ENCODE assay signal across 43 mouse cellular contexts in the genomic region with DNA sequence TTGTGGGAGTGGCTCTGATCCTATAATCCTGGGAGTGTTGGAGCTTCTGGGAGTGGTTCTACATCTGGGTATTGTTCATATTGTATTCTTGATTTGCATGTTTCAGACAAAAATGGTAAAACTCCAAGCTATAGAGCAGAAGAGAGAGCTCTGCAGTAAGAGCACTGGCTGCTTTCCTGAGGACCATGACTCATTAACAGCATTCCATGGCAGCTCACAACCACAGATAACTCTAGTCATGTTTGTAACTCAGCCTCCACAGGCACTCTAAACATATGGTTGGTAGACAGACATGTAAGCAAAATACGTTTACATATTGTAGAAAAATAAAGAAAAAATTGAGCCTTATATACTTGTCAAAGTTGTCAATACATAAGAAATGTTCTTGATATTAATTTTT. TPM values are rescaled to one million over a fixed set of nuclear protein-coding genes. Genes with fewer than 3 reads are reported as not detected.
"Had no signal": no experiment of that assay in that cellular context is flagged by ENCODE, and none has a peak within 500 bp of the region (broad histone marks: within the 10 kb centered on the region; RNA-seq: fewer than 3 reads in every experiment).

No protein-coding gene starts in this region.

- H3K27me3 ChIP-seq: heart, embryonic 13.5 days; heart, embryonic 15.5 days; hindbrain, embryonic 13.5 days; hindbrain, embryonic 15.5 days; kidney, embryonic 15.5 days; limb, embryonic 12.5 days; liver, embryonic 12.5 days; liver, embryonic 15.5 days had no signal

- H3K4me3 ChIP-seq: heart, adult 2 months; heart, embryonic 13.5 days; heart, embryonic 15.5 days; hindbrain, embryonic 13.5 days; hindbrain, embryonic 15.5 days; kidney, embryonic 15.5 days; limb, embryonic 12.5 days; liver, embryonic 12.5 days; liver, embryonic 15.5 days had no signal

- DNase-seq: gastrocnemius, postnatal 14 days; gastrocnemius, postnatal 36 days; heart, adult 11 months; heart, adult 2 months; heart, postnatal 14 days; heart, postnatal 36 days; kidney, adult 11 months; kidney, adult 2 months; kidney, adult 9 months; kidney, postnatal 14 days; kidney, postnatal 36 days; layer of hippocampus, adult 9-11 months; layer of hippocampus, postnatal 36 days; left cerebral cortex, postnatal 4 days had no signal

- H3K36me3 ChIP-seq: heart, embryonic 13.5 days; heart, embryonic 15.5 days; hindbrain, embryonic 13.5 days; hindbrain, embryonic 15.5 days; kidney, embryonic 15.5 days; limb, embryonic 12.5 days; liver, embryonic 12.5 days; liver, embryonic 15.5 days had no signal

- ATAC-seq: hindbrain, postnatal 0 days; intestine, embryonic 16.5 days had no signal

- H3K9me3 ChIP-seq: heart, embryonic 13.5 days; heart, embryonic 15.5 days; hindbrain, embryonic 13.5 days; hindbrain, embryonic 15.5 days; kidney, embryonic 15.5 days; limb, embryonic 12.5 days; liver, embryonic 12.5 days; liver, embryonic 15.5 days had no signal

- H3K4me1 ChIP-seq: heart, embryonic 15.5 days; hindbrain, embryonic 13.5 days; hindbrain, embryonic 15.5 days; kidney, embryonic 15.5 days; limb, embryonic 12.5 days had no signal

- H3K27ac ChIP-seq: heart, adult 2 months; heart, embryonic 13.5 days; heart, embryonic 15.5 days; hindbrain, embryonic 13.5 days; hindbrain, embryonic 15.5 days; hindbrain, postnatal 0 days; kidney, embryonic 15.5 days; kidney, postnatal 0 days; limb, embryonic 12.5 days; liver, embryonic 12.5 days; liver, embryonic 15.5 days had no signal

RNA-seq across cellular contexts. Expression of a gene that starts 6.7 kb away (rescaled TPM):
- total RNA-seq: gastrocnemius, adult 18-20 months; gastrocnemius, adult 8-10 months; gastrocnemius, postnatal 14 days; gastrocnemius, postnatal 36 days; heart, adult 2 months; heart, postnatal 14 days; heart, postnatal 36 days; hematopoietic stem cell, adult 5-6 weeks; hindbrain, postnatal 0 days; layer of hippocampus, adult 18-20 months; layer of hippocampus, adult 8-10 months; layer of hippocampus, postnatal 14 days; layer of hippocampus, postnatal 36 days; left cerebral cortex, adult 18-20 months; left cerebral cortex, adult 8-10 months; left cerebral cortex, postnatal 10 days; left cerebral cortex, postnatal 25 days; left cerebral cortex, postnatal 4 days; liver, adult 2 months had no signal
- polyA plus RNA-seq: gonadal fat pad, adult 2 months; heart, adult 2 months; heart, embryonic 11.5 days; heart, embryonic 13.5 days; heart, embryonic 15.5 days; heart, postnatal 0 days; hindbrain, embryonic 11.5 days; hindbrain, embryonic 13.5 days; hindbrain, embryonic 15.5 days; hindbrain, postnatal 0 days; intestine, embryonic 14.5 days; intestine, embryonic 16.5 days; kidney, adult 2 months; kidney, embryonic 15.5 days; kidney, postnatal 0 days; large intestine, adult 2 months; limb, embryonic 12.5 days; limb, embryonic 14.5 days; liver, adult 2 months; liver, embryonic 12.5 days; liver, embryonic 15.5 days had no signal

RNA-seq across cellular contexts. Expression of a gene that starts 13.2 kb away (rescaled TPM):
- total RNA-seq: gastrocnemius, adult 18-20 months; gastrocnemius, adult 8-10 months; gastrocnemius, postnatal 14 days; gastrocnemius, postnatal 36 days; heart, adult 2 months; heart, postnatal 14 days; heart, postnatal 36 days; hematopoietic stem cell, adult 5-6 weeks; hindbrain, postnatal 0 days; layer of hippocampus, adult 18-20 months; layer of hippocampus, adult 8-10 months; layer of hippocampus, postnatal 14 days; layer of hippocampus, postnatal 36 days; left cerebral cortex, adult 18-20 months; left cerebral cortex, adult 8-10 months; left cerebral cortex, postnatal 10 days; left cerebral cortex, postnatal 25 days; left cerebral cortex, postnatal 4 days; liver, adult 2 months had no signal
- polyA plus RNA-seq: gonadal fat pad, adult 2 months; heart, adult 2 months; heart, embryonic 11.5 days; heart, embryonic 13.5 days; heart, embryonic 15.5 days; heart, postnatal 0 days; hindbrain, embryonic 11.5 days; hindbrain, embryonic 13.5 days; hindbrain, embryonic 15.5 days; hindbrain, postnatal 0 days; intestine, embryonic 14.5 days; intestine, embryonic 16.5 days; kidney, adult 2 months; kidney, embryonic 15.5 days; kidney, postnatal 0 days; large intestine, adult 2 months; limb, embryonic 12.5 days; limb, embryonic 14.5 days; liver, adult 2 months; liver, embryonic 12.5 days; liver, embryonic 15.5 days had no signal

RNA-seq across cellular contexts. Expression of a gene that starts 20.6 kb away (rescaled TPM):
- total RNA-seq: gastrocnemius, adult 18-20 months; gastrocnemius, adult 8-10 months; gastrocnemius, postnatal 14 days; gastrocnemius, postnatal 36 days; heart, adult 2 months; heart, postnatal 14 days; heart, postnatal 36 days; hematopoietic stem cell, adult 5-6 weeks; hindbrain, postnatal 0 days; layer of hippocampus, adult 18-20 months; layer of hippocampus, adult 8-10 months; layer of hippocampus, postnatal 14 days; layer of hippocampus, postnatal 36 days; left cerebral cortex, adult 18-20 months; left cerebral cortex, adult 8-10 months; left cerebral cortex, postnatal 10 days; left cerebral cortex, postnatal 25 days; left cerebral cortex, postnatal 4 days; liver, adult 2 months had no signal
- polyA plus RNA-seq: gonadal fat pad, adult 2 months; heart, adult 2 months; heart, embryonic 11.5 days; heart, embryonic 13.5 days; heart, embryonic 15.5 days; heart, postnatal 0 days; hindbrain, embryonic 11.5 days; hindbrain, embryonic 13.5 days; hindbrain, embryonic 15.5 days; hindbrain, postnatal 0 days; intestine, embryonic 14.5 days; intestine, embryonic 16.5 days; kidney, adult 2 months; kidney, embryonic 15.5 days; kidney, postnatal 0 days; large intestine, adult 2 months; limb, embryonic 12.5 days; limb, embryonic 14.5 days; liver, adult 2 months; liver, embryonic 12.5 days; liver, embryonic 15.5 days had no signal

RNA-seq across cellular contexts. Expression of a gene that starts 21.0 kb away (rescaled TPM):
- total RNA-seq: gastrocnemius, adult 18-20 months; gastrocnemius, adult 8-10 months; gastrocnemius, postnatal 14 days; gastrocnemius, postnatal 36 days; heart, adult 2 months; heart, postnatal 14 days; heart, postnatal 36 days; hematopoietic stem cell, adult 5-6 weeks; hindbrain, postnatal 0 days; layer of hippocampus, adult 18-20 months; layer of hippocampus, adult 8-10 months; layer of hippocampus, postnatal 14 days; layer of hippocampus, postnatal 36 days; left cerebral cortex, adult 18-20 months; left cerebral cortex, adult 8-10 months; left cerebral cortex, postnatal 10 days; left cerebral cortex, postnatal 25 days; left cerebral cortex, postnatal 4 days; liver, adult 2 months had no signal
- polyA plus RNA-seq: gonadal fat pad, adult 2 months; heart, adult 2 months; heart, embryonic 11.5 days; heart, embryonic 13.5 days; heart, embryonic 15.5 days; heart, postnatal 0 days; hindbrain, embryonic 11.5 days; hindbrain, embryonic 13.5 days; hindbrain, embryonic 15.5 days; hindbrain, postnatal 0 days; intestine, embryonic 14.5 days; intestine, embryonic 16.5 days; kidney, adult 2 months; kidney, embryonic 15.5 days; kidney, postnatal 0 days; large intestine, adult 2 months; limb, embryonic 12.5 days; limb, embryonic 14.5 days; liver, adult 2 months; liver, embryonic 12.5 days; liver, embryonic 15.5 days had no signal

RNA-seq across cellular contexts. Expression of a gene that starts 31.0 kb away (rescaled TPM):
- total RNA-seq: gastrocnemius, adult 18-20 months; gastrocnemius, adult 8-10 months; gastrocnemius, postnatal 14 days; gastrocnemius, postnatal 36 days; heart, adult 2 months; heart, postnatal 14 days; heart, postnatal 36 days; hematopoietic stem cell, adult 5-6 weeks; hindbrain, postnatal 0 days; layer of hippocampus, adult 18-20 months; layer of hippocampus, adult 8-10 months; layer of hippocampus, postnatal 14 days; layer of hippocampus, postnatal 36 days; left cerebral cortex, adult 18-20 months; left cerebral cortex, adult 8-10 months; left cerebral cortex, postnatal 10 days; left cerebral cortex, postnatal 25 days; left cerebral cortex, postnatal 4 days; liver, adult 2 months had no signal
- polyA plus RNA-seq: gonadal fat pad, adult 2 months; heart, adult 2 months; heart, embryonic 11.5 days; heart, embryonic 13.5 days; heart, embryonic 15.5 days; heart, postnatal 0 days; hindbrain, embryonic 11.5 days; hindbrain, embryonic 13.5 days; hindbrain, embryonic 15.5 days; hindbrain, postnatal 0 days; intestine, embryonic 14.5 days; intestine, embryonic 16.5 days; kidney, adult 2 months; kidney, embryonic 15.5 days; kidney, postnatal 0 days; large intestine, adult 2 months; limb, embryonic 12.5 days; limb, embryonic 14.5 days; liver, adult 2 months; liver, embryonic 12.5 days; liver, embryonic 15.5 days had no signal
